Mouse (Mus musculus) heart, embryonic 11.5 days (tissue): Measurements from ENCODE around the gene Ccnf. TPM values are rescaled to one million over a fixed set of nuclear protein-coding genes. Genes with fewer than 3 reads are reported as not detected.

Source experiments
- ATAC-seq: fragments of 200-750 bp; cut with Nextera tagmentation; replicated peaks from 2 replicates; pipeline ENCODE4 v1.8.0; 2017; ENCODE audit warnings: moderate library complexity; ENCODE audit not compliant: insufficient number of reproducible peaks, low FRiP score, low TSS enrichment
- H3K27ac ChIP-seq: fragments of 300-500 bp; sonication (generic); 2 replicates; pipeline ENCODE4 v1.5.1; 2014; ENCODE audit warnings: mild to moderate bottlenecking, low read depth, low read length
- H3K27me3 ChIP-seq: fragments of 300-500 bp; sonication (generic); 2 replicates; pipeline ENCODE4 v1.6.1; 2014; ENCODE audit warnings: mild to moderate bottlenecking, low read length, mixed read lengths; ENCODE audit not compliant: control insufficient read depth, insufficient read depth
- H3K36me3 ChIP-seq: fragments of 300-500 bp; sonication (generic); 2 replicates; pipeline ENCODE4 v1.6.1; 2014; ENCODE audit warnings: mild to moderate bottlenecking, low read length, moderate library complexity, mixed read lengths; ENCODE audit not compliant: control insufficient read depth, insufficient read depth
- H3K4me1 ChIP-seq: fragments of 300-500 bp; sonication (generic); 2 replicates; pipeline ENCODE4 v1.6.1; 2014; ENCODE audit warnings: low read length; ENCODE audit not compliant: control insufficient read depth, insufficient read depth
- H3K4me2 ChIP-seq: fragments of 300-500 bp; sonication (generic); 2 replicates; pipeline ENCODE4 v1.6.1; 2014; ENCODE audit warnings: mild to moderate bottlenecking, moderate library complexity
- H3K4me3 ChIP-seq: fragments of 300-500 bp; sonication (generic); 2 replicates; pipeline ENCODE4 v1.5.1; 2014; ENCODE audit warnings: low read depth, low read length
- H3K9ac ChIP-seq: fragments of 300-500 bp; sonication (generic); 2 replicates; pipeline ENCODE4 v1.6.1; 2014; ENCODE audit warnings: mild to moderate bottlenecking, low read depth, low read length, moderate library complexity
- H3K9me3 ChIP-seq: fragments of 300-500 bp; sonication (generic); replicated peaks from 2 replicates; pipeline ENCODE4 v1.6.1; 2016; ENCODE audit warnings: low read length; ENCODE audit not compliant: control insufficient read depth
- WGBS: fragments of 180-500 bp; shearing (Covaris S2); extraction: QIAGEN DNeasy Blood & Tissue Kit; methylation state at CpG from one replicate; pipeline ENCODE4 v1.1.7; 2014; ENCODE audit not compliant: insufficient replicate concordance; 5-methylcytosine and 5-hydroxymethylcytosine counted together
- microRNA-seq: library from miRNA; unstranded; fragments of <30 nt; microRNA quantifications from one replicate; pipeline ENCODE4, GENCODE M21; 2016; ENCODE audit warnings: borderline number of aligned reads
- polyA plus RNA-seq: library from polyadenylated mRNA; unstranded; fragments of >200 nt; fragmentation: Nextera tagmentation; extraction: Ambion mirVana; gene quantifications from 2 replicates; pipeline ENCODE4 v1.2.1, GENCODE M21; 2014

Gene Ccnf
- polyA plus RNA-seq, 1 experiment from 2014 or later: 47.4 TPM

DNA sequence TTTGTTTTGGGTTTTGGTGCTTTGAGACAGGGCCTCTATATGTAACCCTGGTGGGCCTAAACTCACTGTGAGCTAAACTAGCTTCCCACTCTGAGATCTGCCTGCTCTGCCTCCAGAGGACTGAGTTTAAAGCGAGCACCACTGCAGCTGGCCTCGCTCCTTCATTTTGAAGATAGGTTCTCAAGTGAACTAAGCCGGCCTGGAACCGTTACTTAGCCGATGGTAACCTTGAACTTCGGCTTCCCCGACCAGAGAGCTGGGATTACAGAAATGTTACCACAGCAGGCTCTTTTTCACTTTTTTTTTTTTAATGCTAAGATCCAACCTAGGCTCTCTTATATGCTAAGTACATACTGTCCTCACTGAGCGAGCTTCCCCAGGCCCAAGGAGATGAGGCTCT, 58.0 kb downstream of the Ccnf start:
- WGBS: 78% methylated on average over 8 of the region's 8 CpGs
- H3K9me3 ChIP-seq: no peaks in the 10 kb centered on the region
- H3K4me1 ChIP-seq: peaks cover 47% of the 10 kb centered on the region
- H3K36me3 ChIP-seq: no peaks in the 10 kb centered on the region
- ATAC-seq: no peak
- no peak overlapping the region for H3K4me2 ChIP-seq
- H3K4me3 ChIP-seq: no peak overlapping the region
- H3K27me3 ChIP-seq: no peaks in the 10 kb centered on the region
- no peak overlapping the region; the same call in 1 of the 2 replicates for H3K27ac ChIP-seq
- H3K9ac ChIP-seq: no peak overlapping the region

DNA sequence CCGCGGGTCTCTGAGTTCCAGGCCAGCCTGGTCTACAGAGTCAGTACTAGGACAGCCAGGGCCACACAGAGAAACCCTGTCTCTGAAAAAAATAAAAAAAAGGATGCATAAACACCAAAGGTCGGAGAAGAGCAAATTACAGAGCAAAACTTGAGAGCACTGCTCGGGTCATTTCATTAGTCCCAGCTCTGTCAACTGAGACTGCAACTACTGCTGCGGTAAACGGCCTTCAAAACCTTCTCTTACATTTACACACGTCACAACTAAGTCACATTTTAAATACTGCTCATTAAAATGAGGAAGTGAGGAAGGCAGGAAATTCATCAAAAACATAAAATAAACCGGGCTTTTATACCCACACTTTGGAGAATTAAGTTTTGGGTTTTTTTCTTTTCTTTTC, 58.4 kb downstream of the Ccnf start:
- 80% methylated on average over 8 of the region's 8 CpGs for WGBS

DNA sequence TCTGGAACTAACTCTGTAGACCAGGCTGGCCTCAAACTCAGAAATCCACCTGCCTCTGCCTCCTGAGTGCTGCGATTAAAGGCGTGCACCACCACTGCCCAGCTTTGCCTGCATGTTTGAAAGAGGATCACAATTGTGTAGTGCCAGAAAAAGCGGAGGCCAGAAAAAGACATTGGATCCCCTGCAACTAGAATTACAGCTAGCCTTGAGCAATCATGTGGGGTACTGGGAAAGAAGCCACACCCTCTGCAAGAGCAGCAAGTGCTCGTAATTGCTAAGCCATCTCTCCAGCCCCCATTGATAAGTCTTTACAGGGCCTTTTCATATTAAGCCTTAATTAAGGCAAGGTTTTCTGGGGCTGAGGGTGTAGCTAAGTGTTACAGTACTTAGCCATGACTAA, 59.8 kb downstream of the Ccnf start:
- no peak overlapping the region for H3K4me3 ChIP-seq
- H3K4me2 ChIP-seq: no peak overlapping the region
- no peak for ATAC-seq
- H3K9me3 ChIP-seq: no peaks in the 10 kb centered on the region
- H3K27me3 ChIP-seq: no peaks in the 10 kb centered on the region
- peaks cover 35% of the 10 kb centered on the region for H3K4me1 ChIP-seq
- H3K27ac ChIP-seq: no peak overlapping the region
- H3K36me3 ChIP-seq: no peaks in the 10 kb centered on the region
- WGBS: 75% methylated on average over 4 of the region's 4 CpGs
- H3K9ac ChIP-seq: no peak overlapping the region

More for the DNA sequence above, 58.4 kb downstream of the Ccnf start:
- ATAC-seq: no peak
- Histone ChIP-seq H3K9me3 (no peaks in the 10 kb centered on the region), H3K27ac (no peak overlapping the region), H3K4me1 (peaks cover 47% of the 10 kb centered on the region), H3K9ac (no peak overlapping the region), H3K27me3 (no peaks in the 10 kb centered on the region), H3K36me3 (no peaks in the 10 kb centered on the region), H3K4me3 (no peak overlapping the region), H3K4me2 (no peak overlapping the region)

DNA sequence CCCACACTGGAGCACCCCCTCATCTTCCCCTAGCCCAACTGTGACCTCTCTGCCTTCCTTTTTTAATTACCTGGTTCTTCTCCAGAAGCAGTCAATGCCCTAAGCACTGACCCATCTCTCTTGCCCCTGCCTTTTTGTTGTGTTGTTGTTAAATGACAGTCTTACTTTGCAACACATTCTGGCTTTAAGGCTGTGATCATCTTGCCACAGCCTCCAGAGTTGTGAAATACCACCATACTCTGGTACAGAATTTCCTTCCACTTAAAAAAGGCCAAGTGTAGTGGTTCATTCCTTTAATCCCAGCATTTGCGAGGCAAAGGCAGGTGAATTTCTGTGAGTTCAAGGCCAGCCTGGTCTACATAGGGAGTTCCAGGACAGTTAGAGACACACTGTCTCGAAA, 60.4 kb downstream of the Ccnf start:
- Histone ChIP-seq H3K9ac (no peak overlapping the region), H3K27ac (no peak overlapping the region), H3K9me3 (no peaks in the 10 kb centered on the region), H3K4me1 (peaks cover 29% of the 10 kb centered on the region), H3K36me3 (no peaks in the 10 kb centered on the region), H3K4me2 (no peak overlapping the region), H3K4me3 (no peak overlapping the region), H3K27me3 (no peaks in the 10 kb centered on the region)
- 84% methylated on average over 2 of the region's 2 CpGs for WGBS
- no peak for ATAC-seq

DNA sequence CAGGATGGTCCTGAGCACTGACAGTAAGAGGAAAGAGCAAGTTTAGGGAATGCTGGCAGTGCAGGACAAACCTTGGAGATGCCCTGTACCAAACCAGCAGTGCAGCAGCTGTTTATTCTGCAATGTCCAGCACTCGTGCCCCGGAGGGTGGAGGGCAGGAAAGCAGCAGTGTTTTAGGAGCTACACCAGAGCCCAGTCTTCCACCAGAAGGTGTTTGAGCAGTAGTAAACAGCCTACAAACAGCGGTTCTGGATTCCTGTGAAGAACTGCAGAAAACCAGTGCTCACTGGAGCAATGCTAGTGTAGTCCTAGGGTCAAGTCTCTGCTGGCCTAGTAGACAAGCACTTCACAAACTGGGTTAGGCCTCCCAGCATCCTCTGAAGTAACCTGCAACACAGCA, 77.0 kb downstream of the Ccnf start:
- Histone ChIP-seq H3K27me3 (no peaks in the 10 kb centered on the region), H3K9me3 (no peaks in the 10 kb centered on the region), H3K36me3 (no peaks in the 10 kb centered on the region), H3K4me1 (peaks cover 7% of the 10 kb centered on the region; the same call in 1 of the 2 replicates), H3K27ac (no peak overlapping the region), H3K9ac (no peak overlapping the region), H3K4me3 (no peak overlapping the region), H3K4me2 (no peak overlapping the region)
- WGBS: 70% methylated on average over 3 of the region's 3 CpGs
- no peak for ATAC-seq

DNA sequence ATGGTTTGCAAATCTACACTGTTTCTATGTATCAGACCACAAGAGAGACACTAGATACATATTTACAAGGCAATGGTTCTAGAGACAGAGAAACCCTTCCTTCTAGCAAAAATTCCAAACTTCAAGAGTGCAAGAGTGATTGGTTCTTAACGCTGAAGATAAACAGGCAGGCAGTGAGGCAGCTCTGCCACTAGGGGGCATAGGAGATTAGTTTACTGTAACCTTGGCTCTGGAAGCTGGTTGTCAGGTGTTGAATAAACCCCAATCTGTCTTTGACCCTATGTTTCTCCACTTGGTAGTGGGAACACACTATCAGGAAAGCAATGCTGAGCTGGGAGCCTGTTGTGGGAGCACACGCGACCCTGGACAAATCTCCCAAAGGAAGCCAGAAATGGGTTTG, 77.9 kb downstream of the Ccnf start:
- ATAC-seq: no peak
- H3K4me1 ChIP-seq: peaks cover 7% of the 10 kb centered on the region; the same call in 1 of the 2 replicates
- 5% methylated on average over 3 of the region's 3 CpGs for WGBS
- no peak overlapping the region for H3K9ac ChIP-seq
- H3K36me3 ChIP-seq: no peaks in the 10 kb centered on the region
- H3K27me3 ChIP-seq: no peaks in the 10 kb centered on the region
- no peak overlapping the region for H3K27ac ChIP-seq
- no peak overlapping the region for H3K4me3 ChIP-seq
- H3K9me3 ChIP-seq: no peaks in the 10 kb centered on the region
- H3K4me2 ChIP-seq: no peak overlapping the region

Small RNA genes lying within 50 kb of the gene (microRNA-seq; reads per million reads assigned to microRNA genes)
- gene Mir5134: 2.4 reads per million, percentile 28 among the genes with 10 or more reads in this experiment
- 1.4 reads per million, percentile 18 among the genes with 10 or more reads in this experiment for gene Mir6965

Other genes starting within 250 kb of the Ccnf start
- 0.17 and 0.37 TPM in 2 replicates for gene Prss27, start 213.3 kb downstream of the Ccnf start, polyA plus RNA-seq
- gene Kctd5, start 178.0 kb downstream of the Ccnf start, polyA plus RNA-seq: 39.9 and 42.7 TPM in 2 replicates
- gene Pdpk1, start 100.6 kb downstream of the Ccnf start, polyA plus RNA-seq: 45.2 and 45.9 TPM in 2 replicates
- 28.3 and 31.0 TPM in 2 replicates for gene Amdhd2, start 87.7 kb downstream of the Ccnf start, polyA plus RNA-seq
- 552 and 561 TPM in 2 replicates for gene Atp6v0c, start 81.8 kb downstream of the Ccnf start, polyA plus RNA-seq
- 4.0 and 5.2 TPM in 2 replicates for gene Tbc1d24, start 45.9 kb downstream of the Ccnf start, polyA plus RNA-seq
- gene Ntn3, start 42.0 kb downstream of the Ccnf start, polyA plus RNA-seq: 2.0 TPM in 2 replicates
- gene Tedc2, start 30.6 kb downstream of the Ccnf start, polyA plus RNA-seq: 7.0 and 7.6 TPM in 2 replicates
- 0.06 TPM in 1 of 2 replicates, not detected in the other for gene Abca17, start 99.6 kb upstream of the Ccnf start, polyA plus RNA-seq
- 6.3 and 9.2 TPM in 2 replicates for gene Abca3, start 100.5 kb upstream of the Ccnf start, polyA plus RNA-seq
- gene Rnps1, start 163.1 kb upstream of the Ccnf start, polyA plus RNA-seq: 262 and 267 TPM in 2 replicates
- 190 and 199 TPM in 2 replicates for gene Eci1, start 175.2 kb upstream of the Ccnf start, polyA plus RNA-seq
- gene Dnase1l2, start 191.6 kb upstream of the Ccnf start, polyA plus RNA-seq: 0.86 and 1.6 TPM in 2 replicates
- 14.0 and 17.6 TPM in 2 replicates for gene E4f1, start 218.8 kb upstream of the Ccnf start, polyA plus RNA-seq
- 75.8 and 77.2 TPM in 2 replicates for gene Pgp, start 218.9 kb upstream of the Ccnf start, polyA plus RNA-seq
- 0.21 and 0.42 TPM in 2 replicates for gene Bricd5, start 222.4 kb upstream of the Ccnf start, polyA plus RNA-seq
- gene Mlst8, start 227.6 kb upstream of the Ccnf start, polyA plus RNA-seq: 17.5 and 20.9 TPM in 2 replicates
- 0.40 and 0.49 TPM in 2 replicates for gene Caskin1, start 237.1 kb upstream of the Ccnf start, polyA plus RNA-seq